Mouse (Mus musculus) embryo, embryonic 10.5 days (tissue): ENCODE data around the gene Sc5d.

ENCODE experiments used
- DNase-seq: peaks from one replicate; pipeline ENCODE4 v3.0.0-alpha.2; 2015; ENCODE audit warnings: low spot score

Sc5d gene

DNA sequence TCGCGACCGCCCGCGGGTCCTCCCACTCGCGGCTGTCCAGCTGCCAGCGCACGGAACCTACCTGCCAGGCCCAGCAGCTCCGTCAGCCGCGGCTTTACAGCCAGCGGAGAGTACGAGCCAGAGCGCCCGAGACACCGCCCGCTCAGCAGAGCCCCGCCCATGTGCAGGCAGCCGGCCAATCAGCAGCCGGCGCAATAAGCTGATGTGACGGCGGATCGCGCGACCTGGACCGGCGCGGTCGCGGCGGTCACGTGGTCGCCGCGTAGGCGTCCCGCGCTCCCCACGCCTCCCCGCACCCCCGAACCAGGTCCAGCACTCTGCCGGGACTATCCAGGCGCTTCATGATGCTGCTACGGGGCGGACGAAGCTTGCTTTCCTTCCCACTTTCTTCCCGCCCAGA is at the start of gene Sc5d:
TSS of gene Sc5d (minus strand) at position 112 of the 400 bp plus-strand sequence.
- DNase-seq = peak; percentile 95

- DNase-seq = no peak
Observed at GRCm38 (mm10) chr9:42311311-42311710, 47.3 kb upstream of the Sc5d start.

GRCm38 (mm10) chr9:42303894-42304293 is 39.8 kb upstream of the Sc5d start:
- no peak for DNase-seq

DNA sequence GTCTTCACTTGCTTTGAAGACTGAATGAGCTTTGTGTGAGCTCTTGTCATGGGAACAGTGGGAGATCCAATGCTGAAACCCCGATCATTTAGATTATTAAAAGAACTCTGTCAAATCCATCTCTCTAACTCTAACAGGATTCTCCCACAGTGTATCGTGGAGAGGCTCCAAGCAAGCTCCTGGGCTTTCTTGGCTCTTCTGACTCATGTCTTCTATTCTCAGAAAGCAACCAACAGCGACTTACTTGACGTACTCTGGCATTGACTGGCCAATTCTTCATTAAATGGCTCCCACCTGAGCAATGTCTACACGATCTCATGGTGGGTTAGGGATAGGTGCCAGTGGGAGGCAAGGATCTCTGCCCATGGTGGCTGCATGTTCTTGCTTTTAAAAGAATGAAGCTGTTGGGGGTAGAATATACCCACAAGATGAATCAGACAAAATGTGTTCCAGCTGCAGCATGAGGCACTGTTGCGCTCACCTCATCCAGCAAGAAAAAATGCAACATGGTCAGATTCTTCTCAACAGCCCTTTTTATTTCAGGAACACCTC is 37.1 kb upstream of the Sc5d start:
- no peak for DNase-seq

DNA sequence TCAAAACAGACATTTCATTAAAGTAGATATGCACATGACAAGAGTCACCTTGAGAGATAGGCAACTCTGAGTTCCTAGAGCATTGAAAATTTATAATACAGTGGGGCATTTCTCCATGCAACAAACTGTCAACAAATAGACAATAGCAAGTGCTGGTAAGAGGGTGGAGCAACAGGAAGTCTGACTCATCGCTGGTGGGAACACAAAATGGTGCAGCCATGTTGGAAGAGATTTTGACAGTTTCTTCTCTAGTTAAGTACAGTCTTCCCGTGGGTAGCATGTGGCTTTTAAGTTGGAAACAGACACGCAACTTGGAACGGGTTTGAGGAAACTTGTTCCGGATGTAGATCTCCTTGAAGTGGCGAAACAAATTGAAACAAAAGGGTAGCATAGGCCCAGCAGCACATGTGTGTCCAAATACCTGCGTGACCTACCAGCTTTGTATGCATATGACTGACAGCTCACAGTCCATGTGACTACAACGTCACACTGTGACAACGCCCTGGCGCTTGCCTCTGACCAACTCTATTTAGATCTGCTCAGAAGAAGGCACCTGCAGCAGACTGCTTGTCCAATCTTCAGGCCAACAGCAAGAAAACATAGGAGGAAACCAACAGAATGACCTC is 32.4 kb upstream of the Sc5d start:
- DNase-seq = no peak

DNA sequence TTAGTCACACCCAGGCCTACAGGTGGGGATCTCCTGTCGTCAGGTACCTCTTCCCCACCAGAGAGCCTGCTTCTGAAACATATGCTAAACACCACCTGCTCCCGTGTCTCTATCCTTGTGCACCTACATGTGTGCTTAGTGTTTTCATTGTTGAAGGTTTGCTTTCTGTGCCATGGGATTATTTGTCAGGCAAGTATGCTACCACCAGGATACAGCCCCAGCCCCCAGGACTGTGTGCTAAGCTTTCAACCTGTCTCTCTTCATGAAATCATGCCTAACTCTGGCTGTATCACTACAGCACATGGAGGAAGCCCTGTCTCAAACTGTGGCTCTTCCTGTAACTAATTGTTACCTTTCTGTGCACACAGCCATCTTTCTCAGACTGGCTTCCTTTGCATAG is 30.1 kb upstream of the Sc5d start:
- DNase-seq = no peak

- DNase-seq = no peak
Observed at GRCm38 (mm10) chr9:42293596-42293995, 29.5 kb upstream of the Sc5d start.

GRCm38 (mm10) chr9:42293051-42293450 is 29.0 kb upstream of the Sc5d start:
- DNase-seq = no peak

DNA sequence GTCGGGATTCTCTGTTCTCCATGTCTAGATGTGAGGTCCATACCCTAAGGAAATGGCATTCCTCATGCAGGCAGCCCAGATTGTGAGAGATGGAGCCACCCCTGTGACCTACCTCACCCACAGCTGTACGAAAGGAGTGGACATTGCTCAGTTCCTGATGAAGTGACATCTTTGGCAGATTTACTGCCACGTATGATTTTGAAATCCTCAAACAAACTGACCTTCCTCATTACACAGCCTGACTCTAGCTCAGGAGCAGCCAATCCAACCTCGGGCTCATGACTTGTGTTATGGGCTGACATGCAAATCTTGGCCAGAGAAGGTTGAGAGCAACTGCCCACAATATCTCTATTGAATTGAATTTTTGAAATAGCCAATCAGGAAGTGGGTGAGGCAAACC is 15.6 kb upstream of the Sc5d start:
- DNase-seq = no peak

DNA sequence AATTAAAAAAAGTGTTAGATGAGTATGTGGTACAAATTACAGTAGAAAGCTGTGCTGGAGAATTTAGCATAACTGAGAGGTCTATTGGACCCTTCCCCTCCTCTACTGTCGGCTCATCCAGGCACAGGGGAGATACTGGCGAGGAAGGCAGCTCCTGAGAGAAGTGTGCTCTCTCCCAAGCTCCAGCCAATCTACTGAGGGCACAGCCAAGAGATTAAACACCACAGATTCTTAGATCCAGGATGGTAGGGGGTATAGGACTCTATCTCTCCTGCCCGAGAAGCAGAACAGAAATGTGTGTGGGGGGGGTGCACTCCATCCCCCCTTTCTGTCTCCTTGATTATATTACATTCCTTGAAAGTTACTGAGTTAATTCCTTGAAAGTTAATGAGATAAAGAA is 14.0 kb upstream of the Sc5d start:
- DNase-seq = no peak

DNA sequence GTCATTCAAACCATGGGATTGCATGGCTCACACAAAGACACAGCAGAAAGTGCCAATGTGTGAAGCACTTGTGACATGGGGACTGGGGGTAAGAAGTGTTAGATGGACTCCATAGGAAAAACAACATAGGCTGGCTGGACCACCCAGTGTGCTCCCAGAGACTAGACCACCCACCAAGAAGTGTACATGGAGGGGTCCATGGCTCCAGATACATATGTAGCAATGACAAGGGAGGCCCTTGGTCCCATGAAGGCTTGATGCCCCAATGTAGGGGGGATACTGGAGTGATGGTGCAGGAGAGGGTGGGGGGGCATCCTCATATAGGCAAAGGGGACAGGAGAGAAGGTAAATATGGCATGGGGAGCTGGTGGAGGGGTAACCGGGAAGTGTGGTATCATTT is 13.6 kb upstream of the Sc5d start:
- DNase-seq = no peak

GRCm38 (mm10) chr9:42277162-42277561 is 13.1 kb upstream of the Sc5d start:
- DNase-seq = no peak

DNA sequence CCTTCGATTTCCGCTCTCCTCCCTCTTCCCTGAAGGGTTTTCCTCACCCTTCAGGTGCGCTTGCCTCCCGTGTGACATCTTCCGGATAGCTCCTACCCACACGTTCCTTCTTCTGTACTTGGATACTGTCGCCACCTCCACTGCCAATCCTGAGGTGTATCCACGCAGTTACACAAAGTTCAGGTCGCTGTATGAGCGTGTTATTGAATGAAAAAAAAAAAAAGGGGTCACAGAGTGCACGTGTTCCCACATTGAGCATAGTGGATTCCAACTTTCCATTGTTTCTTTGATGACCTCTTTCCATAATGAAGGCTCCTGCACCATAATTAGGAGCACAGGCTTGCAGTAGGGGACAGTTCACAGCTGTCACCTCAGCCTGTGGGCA is 11.7 kb upstream of the Sc5d start:
- DNase-seq = no peak

- peak; percentile 44 for DNase-seq
Observed at GRCm38 (mm10) chr9:42275027-42275760, 11.1 kb upstream of the Sc5d start.

DNA sequence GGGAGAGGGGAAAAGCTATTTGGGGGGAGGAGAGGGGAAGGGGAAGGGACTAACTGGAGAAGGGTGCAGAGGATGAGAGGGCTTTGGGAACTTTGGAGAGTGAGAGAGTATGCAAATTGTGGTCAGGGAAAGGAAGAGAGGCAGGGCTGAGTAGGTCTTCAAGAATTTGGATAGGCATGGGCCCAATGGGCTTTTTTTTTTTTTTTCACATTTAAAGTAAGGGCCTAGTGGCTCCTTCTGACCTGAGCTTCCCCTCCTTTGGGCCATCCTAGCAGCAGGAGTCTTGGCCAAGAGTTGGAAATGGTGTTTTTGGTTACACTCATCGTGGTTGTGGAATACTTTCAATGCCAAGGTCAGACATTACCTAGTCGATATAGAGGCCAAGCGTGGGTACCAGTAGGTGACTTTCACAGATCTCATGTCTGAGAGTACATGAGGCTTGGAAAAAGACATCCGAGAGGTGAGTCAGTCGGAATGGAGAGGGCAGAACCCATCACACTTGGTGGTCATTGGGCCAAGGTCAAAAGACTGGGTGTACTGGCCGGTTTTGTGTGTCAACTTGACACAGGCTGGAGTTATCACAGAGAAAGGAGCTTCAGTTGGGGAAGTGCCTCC is 9.7 kb upstream of the Sc5d start:
- no peak for DNase-seq

- no peak for DNase-seq
Observed at GRCm38 (mm10) chr9:42273174-42273573, 9.1 kb upstream of the Sc5d start.

- DNase-seq = no peak
Observed at GRCm38 (mm10) chr9:42272690-42273089, 8.6 kb upstream of the Sc5d start.

DNA sequence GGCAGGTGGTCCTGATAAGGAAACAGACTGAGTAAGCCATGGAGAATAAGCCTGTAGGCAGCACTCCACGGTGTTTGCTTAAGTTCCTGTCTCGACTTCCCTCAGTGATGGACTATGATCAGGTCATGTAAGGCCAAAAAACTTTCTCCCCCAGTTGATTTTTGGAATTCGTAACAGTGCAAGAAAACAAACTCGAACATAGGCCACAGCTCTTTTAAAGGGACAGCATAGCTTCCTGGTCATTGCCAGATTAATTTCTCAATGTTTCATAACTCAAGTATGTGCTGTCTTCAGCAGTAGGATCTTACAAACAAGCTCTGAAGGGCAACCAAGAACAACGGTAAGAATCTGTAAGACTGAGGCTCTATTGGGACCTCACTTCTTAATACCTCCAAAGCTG is 7.4 kb upstream of the Sc5d start:
- no peak for DNase-seq

GRCm38 (mm10) chr9:42270617-42271016 is 6.6 kb upstream of the Sc5d start:
- no peak for DNase-seq

DNA sequence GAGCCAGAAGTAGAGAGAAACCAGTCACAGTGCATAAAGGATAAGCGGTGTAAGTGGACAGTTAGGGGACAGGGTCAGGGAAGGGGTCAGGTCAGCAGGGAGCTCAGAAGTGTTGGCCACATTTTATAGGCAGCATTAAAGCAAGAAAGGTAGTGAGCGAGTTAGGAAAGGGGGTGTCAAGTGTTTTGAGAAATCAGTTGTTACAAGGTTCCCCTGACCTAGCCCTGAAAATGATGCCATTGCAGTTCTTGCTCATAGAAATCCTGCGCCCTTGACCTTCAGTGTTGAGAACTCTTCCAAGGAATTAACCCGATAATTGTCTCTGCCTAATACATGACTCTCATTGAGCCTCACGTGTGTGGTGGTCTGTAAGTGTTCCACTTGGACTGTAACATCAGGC is 6.0 kb upstream of the Sc5d start:
- DNase-seq = no peak

- DNase-seq = no peak
Observed at GRCm38 (mm10) chr9:42268371-42268770, 4.3 kb upstream of the Sc5d start.

- DNase-seq = no peak
Observed at GRCm38 (mm10) chr9:42265309-42265708, 1.3 kb upstream of the Sc5d start.

- DNase-seq = peak; percentile 46
Observed at GRCm38 (mm10) chr9:42263709-42264111, 346 bp downstream of the Sc5d start.
